Mouse (Mus musculus): ENCODE measurements at regions not wholly inside any gene's neighbourhood (a gene's known extent, or its start where the extent isn't known, plus 50 kb on each side); places are given as distances from the start of the nearest gene placed in this dataset.

DNA sequence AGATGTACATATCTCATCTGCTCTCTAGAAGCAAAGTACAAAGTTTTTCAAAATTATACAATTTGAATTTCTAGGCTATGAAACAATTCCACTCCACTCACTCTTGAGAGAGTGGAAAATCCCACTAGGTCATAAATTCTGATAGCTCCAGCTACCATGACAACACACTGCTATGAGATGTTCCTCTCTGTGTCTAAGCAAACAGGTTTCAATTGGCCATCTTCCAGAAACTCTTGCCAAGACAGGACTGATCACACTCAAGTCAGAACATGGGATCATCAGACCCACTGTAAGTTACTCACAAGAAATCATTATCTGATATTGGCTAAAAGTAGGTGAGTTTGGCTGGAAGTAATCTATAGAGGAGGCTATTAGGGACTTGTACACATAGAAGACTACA, 320.4 kb downstream of the Isl1 start:
- Histone ChIP-seq H3K4me2 (replicated peaks) (no peak overlapping the region), H3K36me3 (no peaks in the 10 kb centered on the region), H3K27ac (no peak overlapping the region), H3K27me3 (replicated peaks) (no peaks in the 10 kb centered on the region), H3K9ac (no peak overlapping the region), H3K4me3 (replicated peaks) (no peak overlapping the region), H3K4me1 (replicated peaks) (no peaks in the 10 kb centered on the region), H3K9me3 (no peaks in the 10 kb centered on the region)
- ATAC-seq, result no peak

DNA sequence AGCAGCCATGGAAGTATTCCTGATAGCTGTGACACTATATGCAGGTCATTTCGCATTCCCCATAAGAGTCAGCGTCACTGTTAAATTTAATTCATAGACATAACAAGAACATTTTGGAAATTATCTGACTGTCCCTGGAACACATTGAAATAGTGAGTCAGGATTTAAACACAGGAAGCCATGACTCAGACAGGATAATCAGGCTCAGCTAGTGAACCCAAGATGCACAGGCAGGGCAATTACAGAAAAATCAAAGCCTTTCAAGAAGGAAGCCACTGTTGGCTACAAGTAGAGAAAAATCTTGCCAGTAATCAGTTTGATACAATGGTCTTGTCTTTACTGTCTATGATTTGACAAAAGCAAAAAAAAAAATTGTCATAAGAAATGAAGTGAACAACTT, 323.2 kb downstream of the Isl1 start:
- H3K27me3 ChIP-seq (replicated peaks), result no peaks in the 10 kb centered on the region
- no peak overlapping the region for H3K4me2 ChIP-seq (replicated peaks)
- H3K4me3 ChIP-seq (replicated peaks), result no peak overlapping the region
- H3K36me3 ChIP-seq, result no peaks in the 10 kb centered on the region
- WGBS, result 98% methylated on average over 2 of the region's 2 CpGs
- H3K9ac ChIP-seq, result no peak overlapping the region
- no peaks in the 10 kb centered on the region for H3K4me1 ChIP-seq (replicated peaks)
- H3K9me3 ChIP-seq, result no peaks in the 10 kb centered on the region
- no peak overlapping the region for H3K27ac ChIP-seq
- no peak for ATAC-seq

DNA sequence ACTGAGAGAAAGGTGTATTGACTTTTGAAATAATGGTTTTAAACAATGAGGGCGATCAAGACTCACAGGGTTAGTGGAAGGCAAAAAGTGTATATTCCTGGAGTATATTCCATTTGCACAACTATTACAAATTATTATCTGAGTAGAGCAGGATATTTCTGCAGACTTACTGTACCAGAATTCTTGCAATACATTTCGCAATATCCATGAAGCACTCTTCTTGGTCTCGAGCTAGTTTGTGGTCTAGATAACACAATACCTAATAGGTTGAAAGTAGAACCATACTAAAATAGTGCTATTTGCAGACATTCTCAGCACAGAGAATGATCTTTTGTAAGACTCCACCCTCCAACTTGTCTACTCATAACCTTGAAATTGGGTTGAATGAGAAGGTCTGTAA, 323.8 kb downstream of the Isl1 start:
- 92% methylated on average over 3 of the region's 3 CpGs for WGBS
- Histone ChIP-seq H3K9me3 (no peaks in the 10 kb centered on the region), H3K4me2 (replicated peaks) (no peak overlapping the region), H3K9ac (no peak overlapping the region), H3K36me3 (no peaks in the 10 kb centered on the region), H3K4me3 (replicated peaks) (no peak overlapping the region), H3K27me3 (replicated peaks) (no peaks in the 10 kb centered on the region), H3K4me1 (replicated peaks) (no peaks in the 10 kb centered on the region), H3K27ac (no peak overlapping the region)
- ATAC-seq, result no peak

DNA sequence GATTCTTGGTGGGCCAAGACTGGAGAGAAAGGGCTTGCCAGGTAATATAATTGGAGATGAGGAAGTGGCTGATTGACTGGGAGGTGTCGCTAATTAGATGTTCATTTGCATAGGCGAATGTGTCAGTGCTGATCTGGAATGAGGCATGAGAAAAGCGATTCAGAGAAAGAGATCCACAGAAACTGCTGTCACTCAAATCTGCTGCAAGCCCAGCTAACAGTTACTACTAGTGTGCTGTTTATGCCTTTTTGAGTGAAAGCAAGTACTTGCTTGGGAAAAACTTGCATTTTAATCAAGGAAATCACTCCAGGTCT, 331.6 kb downstream of the Isl1 start:
- H3K27me3 ChIP-seq (replicated peaks), result no peaks in the 10 kb centered on the region
- no peak overlapping the region for H3K9ac ChIP-seq
- no peaks in the 10 kb centered on the region for H3K36me3 ChIP-seq
- H3K27ac ChIP-seq, result no peak overlapping the region
- H3K4me2 ChIP-seq (replicated peaks), result no peak overlapping the region
- H3K4me1 ChIP-seq (replicated peaks), result no peaks in the 10 kb centered on the region
- no peak overlapping the region for H3K4me3 ChIP-seq (replicated peaks)
- no peak for ATAC-seq
- no peaks in the 10 kb centered on the region for H3K9me3 ChIP-seq
- WGBS, result 39% methylated on average over 3 of the region's 3 CpGs

DNA sequence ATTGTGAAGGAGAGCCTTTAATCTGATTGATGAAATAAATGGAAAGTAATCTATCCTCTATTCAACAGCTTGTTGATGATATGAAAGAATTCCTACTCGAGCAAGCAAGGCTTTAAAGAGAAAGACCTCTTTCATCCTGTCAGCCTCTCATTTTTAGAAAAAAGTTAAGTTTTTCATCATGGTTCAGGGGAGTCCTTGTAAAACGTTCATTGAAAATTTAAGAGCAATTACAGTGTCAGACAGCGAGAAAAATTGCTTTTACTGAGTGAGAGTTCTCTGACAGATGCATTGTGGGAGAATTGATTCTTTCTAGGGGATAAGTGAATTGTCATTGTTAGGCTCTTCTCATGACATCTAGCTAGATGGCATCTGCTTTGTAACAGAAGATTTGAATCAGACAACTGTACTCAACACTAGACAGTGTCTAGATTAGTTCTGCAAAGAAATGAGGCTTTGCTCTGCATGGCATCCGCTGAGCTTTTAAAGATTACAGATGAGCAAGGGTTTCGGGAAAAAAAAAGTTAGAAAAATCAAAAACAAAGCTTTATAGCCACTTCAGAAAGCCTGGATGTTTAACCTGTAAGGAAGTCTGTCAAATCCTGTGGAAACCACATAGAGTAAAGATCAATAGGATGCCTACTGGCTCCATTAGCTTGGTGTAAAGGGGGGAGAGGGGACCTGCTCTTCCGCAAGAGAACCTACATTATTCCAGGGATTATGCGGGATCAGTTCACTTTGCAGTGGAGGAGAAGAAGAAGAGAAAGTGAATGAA, 332.2 kb downstream of the Isl1 start:
- WGBS, result 49% methylated on average over 7 of the region's 7 CpGs
- Histone ChIP-seq H3K9me3 (no peaks in the 10 kb centered on the region), H3K27me3 (replicated peaks) (no peaks in the 10 kb centered on the region), H3K4me2 (replicated peaks) (no peak overlapping the region), H3K36me3 (no peaks in the 10 kb centered on the region), H3K9ac (no peak overlapping the region), H3K4me3 (replicated peaks) (no peak overlapping the region), H3K4me1 (replicated peaks) (no peaks in the 10 kb centered on the region), H3K27ac (no peak overlapping the region)
- no peak for ATAC-seq
